ENCODE assay signal across 19 mouse cellular contexts in genomic region chr14:47926416-47926815, GRCm38 (mm10).
A peak's percentile ranks its signal among the peaks of the same experiment; 100 is the strongest.
DNase-seq lines count a peak whose midpoint lies in the region; ATAC-seq lines count a peak whose summit lies in the region.
"Had no signal": no experiment of that assay in that cellular context is flagged by ENCODE, and none has a peak within 500 bp of the region (broad histone marks: within the 10 kb centered on the region; RNA-seq: fewer than 3 reads in every experiment).

No protein-coding gene starts in this region.

- no peak overlapping the region for H3K4me2 ChIP-seq in midbrain, embryonic 11.5 days
- no peak overlapping the region for H3K4me2 ChIP-seq in midbrain, embryonic 13.5 days (replicated peaks)

- no peaks in the 10 kb centered on the region for H3K27me3 ChIP-seq in midbrain, embryonic 11.5 days (ENCODE audit: control insufficient read depth, insufficient read depth, low read length)
- H3K27me3 ChIP-seq in midbrain, embryonic 13.5 days = no peaks in the 10 kb centered on the region
- H3K27me3 ChIP-seq: CH12.LX, Patski had no signal

- no peaks in the 10 kb centered on the region for H3K9me3 ChIP-seq in midbrain, embryonic 11.5 days (ENCODE audit: control insufficient read depth, low read length)
- H3K9me3 ChIP-seq in midbrain, embryonic 13.5 days = no peaks in the 10 kb centered on the region
- H3K9me3 ChIP-seq: G1E had no signal

- H3K36me3 ChIP-seq in midbrain, embryonic 11.5 days (ENCODE audit: control insufficient read depth, insufficient read depth, low read length) = no peaks in the 10 kb centered on the region
- H3K36me3 ChIP-seq in midbrain, embryonic 13.5 days = no peaks in the 10 kb centered on the region
- H3K36me3 ChIP-seq: G1E had no signal

- ATAC-seq in midbrain, embryonic 11.5 days (ENCODE audit: low FRiP score) = no peak
- no peak for ATAC-seq in midbrain, embryonic 13.5 days
- ATAC-seq: activated CD4-positive, CD25-positive, alpha-beta regulatory T cell, adult 4 months; CD4-positive, CD25-positive, alpha-beta regulatory T cell, adult 4 months; Patski had no signal

- 92% methylated on average over 3 of the region's 3 CpGs for WGBS in midbrain, embryonic 11.5 days
- 94% methylated on average over 3 of the region's 3 CpGs for WGBS in midbrain, embryonic 13.5 days

- no peaks in the 10 kb centered on the region for H3K4me1 ChIP-seq in midbrain, embryonic 11.5 days (ENCODE audit: control insufficient read depth, insufficient read depth, low read length)
- H3K4me1 ChIP-seq in midbrain, embryonic 13.5 days (replicated peaks) = peaks cover 6% of the 10 kb centered on the region; the same call in 1 of the 2 replicates

- H3K9ac ChIP-seq in midbrain, embryonic 11.5 days (ENCODE audit: low read length) = no peak overlapping the region
- H3K9ac ChIP-seq in midbrain, embryonic 13.5 days (replicated peaks) = no peak overlapping the region

- peak; percentile 68 for DNase-seq in heart, adult 11 months
- no peak for DNase-seq in heart, postnatal 36 days
- peak; percentile 53 for DNase-seq in midbrain, embryonic 11.5 days (ENCODE audit: low spot score, missing footprints)
- DNase-seq: adrenal gland, adult 2 months; adrenal gland, adult 8-10 months; adrenal gland, postnatal 10 days; adrenal gland, postnatal 14 days; adrenal gland, postnatal 25 days; adrenal gland, postnatal 36 days; B cell, adult 2 months; cerebellum, adult 11 months; cerebellum, adult 11-12 months; cerebellum, adult 18-20 months had no signal

- intact Hi-C loops in heart, postnatal 36 days (cut with DNase I) = no loop called here

- H3K27ac ChIP-seq in midbrain, embryonic 11.5 days (ENCODE audit: low read depth, low read length) = no peak overlapping the region
- no peak overlapping the region for H3K27ac ChIP-seq in midbrain, embryonic 13.5 days

- H3K4me3 ChIP-seq in midbrain, embryonic 11.5 days (ENCODE audit: low read depth, low read length) = no peak overlapping the region
- H3K4me3 ChIP-seq in midbrain, embryonic 13.5 days (replicated peaks) = no peak overlapping the region

Comparison
In these comparisons a context has a peak if more than half of its experiments do, and no peak if none do; other contexts are left out.
1. DNase-seq: peak in heart, adult 11 months (single experiment) and midbrain, embryonic 11.5 days (single experiment); none in heart, postnatal 36 days (0 of 2).